Mouse (Mus musculus) gastrocnemius, adult 18-20 months (tissue): Measurements from ENCODE around the gene Dhodh. TPM values are rescaled to one million over a fixed set of nuclear protein-coding genes. Genes with fewer than 3 reads are reported as not detected.

Experiments
- DNase-seq: peaks from one replicate; pipeline ENCODE4 v3.0.0; 2021; ENCODE audit warnings: low spot score
- long read RNA-seq, 2 experiments: library from polyadenylated mRNA; stranded (forward); transcript quantifications; one replicate each; pipeline ENCODE4 v2.0.0; 2021
- total RNA-seq, 2 experiments: library from RNA; stranded (reverse); gene quantifications; 2 replicates each; pipeline ENCODE4 v1.2.3; 2021

The Dhodh gene
- total RNA-seq: 10 to 100 TPM; 10.6 to 15.6 TPM
- long read RNA-seq, experiment 1, transcript Dhodh-201 (9 exons, 2,039 nt): major isoform, 16 of 19 reads
- long read RNA-seq, experiment 1, partial matches to known transcripts: 0 of 19 reads
- long read RNA-seq, experiment 1, other reads (novel, unspliced or antisense): 3 of 19 reads
- long read RNA-seq, experiment 2, transcript Dhodh-201 (9 exons, 2,039 nt): major isoform, 17 of 26 reads
- long read RNA-seq, experiment 2, partial matches to known transcripts: 0 of 26 reads
- long read RNA-seq, experiment 2, other reads (novel, unspliced or antisense): 9 of 26 reads

DNA sequence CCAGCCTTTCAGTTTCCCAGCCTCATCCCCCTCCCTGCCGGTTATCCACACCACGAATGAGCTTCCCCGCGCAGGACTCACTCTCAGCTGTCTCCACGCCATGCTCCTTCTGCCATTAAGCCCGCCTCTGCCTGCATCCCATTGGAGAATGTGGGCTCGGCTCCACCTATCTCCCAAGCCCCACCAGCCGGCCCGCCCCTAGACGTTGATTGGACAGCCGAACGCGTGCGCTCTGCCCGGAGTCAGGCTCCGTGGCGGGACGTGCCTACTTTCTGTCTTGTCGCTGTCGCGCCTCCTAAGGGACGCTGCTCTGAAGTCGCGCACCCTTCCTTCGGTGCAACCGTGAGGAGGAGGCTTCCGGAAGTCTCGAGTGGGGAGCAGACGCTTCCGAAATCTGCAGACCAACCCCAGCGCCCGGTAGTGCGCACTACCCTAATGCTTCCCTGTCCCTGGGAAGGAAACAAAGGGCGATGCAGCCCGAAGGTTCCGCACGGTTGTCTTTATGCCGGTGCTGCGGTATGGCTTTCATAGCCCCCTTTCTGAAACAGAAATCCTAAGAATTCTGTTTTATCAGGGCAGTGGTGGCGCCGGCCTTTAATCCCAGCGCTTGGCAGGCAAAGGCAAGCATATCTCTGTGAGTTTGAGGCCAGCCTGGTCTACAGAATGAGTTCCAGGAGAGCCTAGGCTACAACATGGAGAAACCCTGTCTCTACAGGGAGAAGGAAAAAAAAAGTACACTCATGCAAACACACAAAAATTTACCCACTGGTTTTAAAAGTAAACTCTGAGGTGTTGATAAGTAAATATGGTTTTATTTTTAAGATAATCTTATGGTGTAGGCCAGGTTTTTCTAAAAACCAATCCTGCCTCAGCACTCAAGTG lies at the start of gene Dhodh:
Gene Dhodh (minus strand): TSS at position 403 of the 882 bp plus-strand sequence.
- DNase-seq: peak; percentile 96

DNA sequence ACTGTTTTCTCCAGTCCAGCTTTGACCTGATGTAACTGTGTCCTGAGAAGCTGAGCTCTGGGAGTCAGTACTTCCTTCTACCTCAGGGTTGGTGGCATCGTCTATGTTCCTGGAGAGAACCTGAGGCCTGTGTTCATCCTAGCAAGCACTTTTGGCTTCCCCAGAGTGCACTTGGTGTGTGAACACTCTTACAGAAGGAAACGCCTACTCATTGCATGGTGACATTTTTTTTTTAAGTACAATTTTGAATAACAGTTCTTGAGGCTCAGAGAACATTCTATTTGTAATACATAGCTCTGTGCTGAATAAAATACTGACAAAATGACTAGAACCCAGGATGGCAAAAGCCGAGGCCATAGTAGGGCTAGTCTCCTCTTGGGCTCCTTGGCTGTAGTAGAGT lies 48.4 kb upstream of the Dhodh start:
- no peak for DNase-seq

DNA sequence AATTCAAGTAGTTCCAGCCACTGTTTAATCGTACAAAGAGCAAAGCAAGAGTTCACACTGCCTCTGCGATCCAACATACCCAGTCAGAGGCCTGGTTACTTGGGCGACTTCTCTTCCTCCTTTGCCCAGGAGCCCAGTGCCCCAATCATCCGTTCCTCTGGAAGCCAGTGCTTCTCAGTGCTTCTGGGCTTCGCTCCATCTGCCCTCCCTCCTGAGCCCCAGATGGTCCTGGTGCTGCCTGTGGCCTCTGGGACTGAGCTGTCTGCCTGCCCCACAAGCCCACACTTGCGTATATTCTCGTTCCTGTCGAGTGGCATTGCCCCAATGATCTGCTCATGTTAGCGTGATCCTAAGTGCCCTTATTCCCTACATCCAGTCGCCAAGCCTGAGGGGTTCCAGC lies 42.3 kb upstream of the Dhodh start:
- no peak for DNase-seq

DNA sequence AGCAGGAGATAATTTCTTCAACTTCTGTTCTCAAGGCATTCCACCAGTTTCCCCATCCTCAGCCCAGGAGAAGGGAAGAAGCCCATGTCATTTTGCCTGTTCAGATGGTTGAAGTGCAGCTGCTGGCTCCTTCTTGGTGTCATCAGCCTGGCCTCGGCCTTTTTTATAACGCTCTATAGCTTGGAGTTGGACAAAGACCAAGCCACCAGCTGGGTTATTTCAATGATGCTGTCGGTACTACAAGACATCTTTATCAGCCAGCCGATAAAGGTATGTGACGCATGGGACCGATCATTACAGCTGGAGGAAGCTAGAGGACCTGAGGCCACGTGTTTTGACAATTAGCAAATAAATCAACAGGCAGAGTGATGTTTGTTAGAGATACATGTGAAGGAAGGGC lies 40.0 kb upstream of the Dhodh start:
- DNase-seq: no peak

DNA sequence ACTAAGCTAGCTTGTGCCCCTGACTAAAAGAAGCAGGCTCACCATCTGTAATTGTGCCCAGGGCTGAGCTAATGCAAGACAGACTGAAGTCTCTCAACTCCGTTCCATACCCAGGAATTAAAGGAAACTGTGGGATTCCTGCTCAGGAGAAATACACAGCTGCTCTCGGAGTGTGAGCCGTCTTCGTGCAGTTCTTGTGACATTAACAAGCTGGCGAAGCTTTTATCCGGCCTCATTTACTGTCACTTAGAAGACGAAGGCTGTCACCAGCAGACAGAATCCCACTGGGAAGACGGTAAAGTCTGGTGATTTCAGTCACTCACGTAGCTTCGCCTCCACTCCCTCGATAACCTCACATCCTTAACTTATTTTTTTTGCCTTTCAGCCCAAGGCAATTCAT lies 38.9 kb upstream of the Dhodh start:
- DNase-seq: no peak

DNA sequence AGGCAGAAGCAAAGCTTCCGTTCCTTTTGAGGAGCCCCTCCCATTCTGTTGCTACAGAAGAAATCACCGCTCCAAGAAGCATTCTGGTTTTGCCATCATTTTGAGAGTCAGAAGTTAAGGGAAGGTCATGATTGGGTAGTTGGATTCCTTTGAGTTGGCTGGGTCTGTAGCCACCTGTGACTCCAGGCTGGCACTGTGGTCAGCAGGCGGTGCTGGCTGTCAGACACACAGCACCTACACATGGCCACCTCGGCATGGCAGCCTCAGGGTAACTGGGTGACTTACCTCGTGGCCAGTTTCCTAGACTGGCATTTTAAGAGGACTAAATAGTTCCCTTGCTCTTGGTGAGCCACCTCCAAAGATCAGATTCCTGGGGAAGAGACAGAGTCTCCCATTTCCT lies 32.8 kb upstream of the Dhodh start:
- no peak for DNase-seq

DNA sequence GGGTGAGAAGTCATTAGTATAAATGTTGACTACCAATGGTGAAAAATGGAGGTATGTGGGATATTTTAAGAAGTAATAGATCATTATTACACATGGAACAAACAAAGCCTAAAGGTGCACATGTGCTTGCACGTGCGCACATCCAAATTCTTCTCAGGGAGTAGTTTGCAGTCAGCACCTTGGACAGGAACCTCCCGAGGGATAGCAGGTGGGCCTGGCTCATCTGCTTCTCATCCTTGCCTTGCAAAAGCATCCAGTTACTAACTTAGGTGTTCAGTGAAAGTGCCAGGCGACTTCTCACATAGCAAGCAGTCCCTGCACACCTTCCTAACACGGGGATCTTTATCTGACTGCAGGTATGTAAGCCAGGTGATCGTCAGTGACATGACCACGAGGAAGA lies 31.9 kb upstream of the Dhodh start:
- DNase-seq: no peak

DNA sequence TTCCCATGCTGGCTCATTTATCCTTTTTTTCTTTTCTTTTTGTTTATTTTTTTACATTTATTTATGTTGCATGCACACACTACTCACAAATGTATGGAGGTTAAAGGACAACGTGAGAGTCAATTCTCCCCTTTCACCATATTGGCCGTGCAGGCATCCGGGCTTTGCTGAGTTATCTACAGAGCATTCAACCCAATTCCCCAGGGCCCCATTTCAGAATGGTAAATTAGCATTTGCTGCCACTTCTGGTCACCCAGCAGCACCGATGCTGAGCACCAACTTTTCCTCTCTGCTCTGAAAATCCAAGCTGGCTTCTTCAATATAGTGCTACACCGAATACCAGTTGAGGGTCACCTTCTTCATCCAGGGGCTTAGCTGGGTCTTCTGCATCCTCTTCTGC lies 30.4 kb upstream of the Dhodh start:
- no peak for DNase-seq

DNA sequence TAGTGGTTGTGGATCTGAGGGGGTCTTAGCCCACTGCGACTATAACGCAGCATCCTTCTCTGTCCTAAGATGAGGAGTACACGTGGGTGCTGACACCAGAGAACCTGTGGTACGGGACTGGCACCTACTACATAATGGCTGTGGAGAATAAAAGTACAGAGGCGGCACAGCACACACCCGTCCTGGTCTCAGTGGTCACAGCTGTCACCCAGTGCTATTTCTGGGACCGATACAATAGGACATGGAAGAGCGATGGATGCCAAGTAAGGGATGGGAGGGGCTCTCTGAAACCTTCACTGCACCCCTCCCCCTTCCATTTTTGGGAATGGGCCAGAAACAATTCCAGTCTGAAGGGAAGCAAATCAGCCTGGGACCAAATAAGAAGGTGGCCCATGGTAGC lies 26.7 kb upstream of the Dhodh start:
- DNase-seq: no peak

DNA sequence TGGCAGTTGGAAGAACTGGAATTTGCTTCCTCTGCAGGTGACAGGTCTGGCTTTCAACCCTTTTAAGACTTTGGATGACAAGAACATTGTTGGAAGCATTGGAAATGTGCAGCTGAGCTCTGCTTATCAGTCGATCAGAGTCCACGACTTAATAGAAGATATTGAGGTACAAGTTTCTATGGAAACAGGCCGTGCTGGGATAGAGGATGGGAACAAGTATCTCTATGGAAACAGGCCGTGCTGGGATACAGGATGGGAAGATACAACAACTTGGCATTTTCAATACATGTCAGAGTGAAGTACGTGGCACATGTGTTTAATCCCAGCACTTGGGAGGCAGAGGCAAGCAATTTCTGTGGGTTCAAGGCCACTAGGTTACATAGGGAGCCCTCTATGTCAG lies 24.0 kb upstream of the Dhodh start:
- DNase-seq: no peak

DNA sequence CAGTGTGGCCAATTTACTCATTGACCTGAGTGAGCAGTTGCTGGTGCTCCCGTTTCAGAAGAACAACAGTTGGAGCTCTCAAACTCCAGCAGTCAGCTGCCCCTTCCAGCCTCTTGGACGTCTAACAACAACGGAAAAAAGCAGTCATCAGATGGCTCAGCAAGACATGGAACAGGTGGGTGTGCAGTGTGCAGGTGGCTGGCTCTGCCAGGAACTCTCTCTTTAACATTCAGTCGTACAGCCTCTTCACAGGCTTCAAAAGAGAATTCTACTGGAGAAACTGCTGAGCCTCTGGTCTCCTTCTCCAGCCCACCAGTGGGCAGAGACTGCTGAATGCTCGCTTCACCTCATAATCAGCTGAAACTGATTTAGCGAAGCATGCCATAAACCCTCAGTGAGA lies 20.2 kb upstream of the Dhodh start:
- DNase-seq: no peak

DNA sequence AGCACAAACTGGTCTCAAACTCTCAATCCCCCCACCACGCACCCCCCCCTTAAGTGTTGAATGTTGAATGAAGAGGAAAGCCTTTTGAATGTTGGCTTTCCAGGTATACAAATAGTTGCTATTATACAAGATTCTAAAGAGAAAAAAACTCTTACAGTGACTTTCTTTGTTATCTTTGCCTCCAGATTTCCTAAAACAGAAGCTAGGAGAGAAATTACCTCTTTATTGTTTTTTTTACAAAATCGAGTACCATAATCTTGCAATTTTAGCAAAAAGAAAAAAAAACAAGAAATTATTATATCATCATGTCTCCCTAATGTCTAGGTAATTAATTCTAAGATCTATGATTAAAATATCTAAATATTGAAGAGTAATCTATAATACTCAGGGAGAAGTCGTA lies 7.1 kb upstream of the Dhodh start:
- no peak for DNase-seq

DNA sequence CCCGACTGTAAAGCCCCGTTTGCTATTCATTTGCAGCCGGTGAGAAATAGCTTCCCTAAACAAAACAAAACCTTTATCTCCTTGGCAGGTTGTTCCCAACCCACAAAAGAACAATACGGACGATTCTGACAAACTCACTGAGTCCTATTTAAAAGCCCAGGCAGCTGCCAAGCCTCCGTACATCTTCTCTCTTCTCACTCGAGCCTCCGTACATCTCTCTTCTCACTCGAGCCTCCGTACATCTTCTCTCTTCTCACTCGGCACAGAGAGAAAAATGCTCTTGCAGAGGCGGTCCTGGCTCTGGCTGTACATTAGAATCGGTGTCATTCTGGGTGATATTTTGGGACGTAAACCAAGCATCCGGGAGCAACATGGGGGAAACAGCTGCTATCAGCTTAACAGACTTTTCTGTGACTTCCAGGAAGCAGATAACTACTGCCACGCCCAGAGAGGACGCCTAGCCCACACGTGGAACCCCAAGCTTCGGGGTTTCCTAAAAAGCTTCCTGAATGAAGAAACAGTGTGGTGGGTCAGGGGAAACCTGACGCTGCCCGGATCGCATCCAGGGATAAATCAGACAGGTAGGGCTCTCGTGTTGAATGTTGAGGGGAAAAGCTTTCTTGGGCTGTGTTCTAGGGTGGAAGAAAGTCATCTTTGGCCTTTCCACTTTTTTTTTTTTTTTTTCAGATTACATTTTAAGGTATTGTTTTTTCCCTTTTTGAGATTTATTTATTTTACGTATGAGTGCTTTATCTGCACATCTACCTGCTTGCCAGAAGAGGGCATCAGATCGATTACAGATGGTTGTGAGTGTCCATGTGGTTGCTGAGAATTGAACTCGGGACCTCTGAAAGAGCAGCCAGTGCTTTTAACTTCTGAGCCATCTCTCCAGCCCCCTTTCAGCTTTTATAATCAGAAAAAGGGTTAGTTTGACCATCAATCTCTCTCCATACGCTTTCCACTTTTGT lies 6.1 kb upstream of the Dhodh start, which contains the start of gene Pkd1l3:
Gene Pkd1l3 (plus strand): TSS at position 275 of the 968 bp plus-strand sequence.
- DNase-seq: no peak

DNA sequence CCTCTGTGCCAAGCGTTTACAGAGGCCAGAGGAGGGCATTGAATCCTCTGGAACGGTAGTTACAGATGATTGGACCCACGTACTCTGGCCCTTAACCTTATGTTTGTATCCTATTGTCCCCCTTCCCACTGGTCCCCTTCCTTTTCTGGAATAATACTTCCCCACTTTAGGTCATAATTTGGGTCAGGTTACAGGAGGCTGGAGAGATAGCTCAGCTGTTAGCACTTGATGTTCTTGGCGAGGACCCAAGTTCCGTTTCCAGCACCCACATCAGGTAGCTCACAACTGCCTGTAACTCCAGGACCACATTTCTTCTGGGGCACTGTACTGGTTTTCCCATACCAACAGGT lies 655 bp upstream of the Dhodh start:
- peak; percentile 71 for DNase-seq

DNA sequence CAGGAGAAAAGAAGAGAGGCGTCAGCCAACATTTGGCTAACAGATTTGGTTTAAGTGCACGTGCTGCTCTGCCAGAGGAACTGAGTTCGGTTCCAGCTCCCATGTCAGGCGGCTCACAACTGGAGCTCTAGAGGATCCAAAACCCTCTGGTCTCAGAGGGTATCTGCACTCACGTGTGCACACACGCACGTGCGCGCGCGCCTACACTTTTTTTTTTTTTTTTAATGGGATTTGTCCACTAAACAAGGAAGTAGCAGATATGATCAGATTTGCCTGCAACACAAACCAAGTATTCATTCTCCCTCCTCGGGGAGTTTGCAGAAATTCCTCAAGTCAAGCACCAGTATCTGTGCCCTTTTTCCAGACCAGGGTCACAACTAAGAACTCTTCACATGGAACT lies 823 bp downstream of the Dhodh start:
- no peak for DNase-seq

DNA sequence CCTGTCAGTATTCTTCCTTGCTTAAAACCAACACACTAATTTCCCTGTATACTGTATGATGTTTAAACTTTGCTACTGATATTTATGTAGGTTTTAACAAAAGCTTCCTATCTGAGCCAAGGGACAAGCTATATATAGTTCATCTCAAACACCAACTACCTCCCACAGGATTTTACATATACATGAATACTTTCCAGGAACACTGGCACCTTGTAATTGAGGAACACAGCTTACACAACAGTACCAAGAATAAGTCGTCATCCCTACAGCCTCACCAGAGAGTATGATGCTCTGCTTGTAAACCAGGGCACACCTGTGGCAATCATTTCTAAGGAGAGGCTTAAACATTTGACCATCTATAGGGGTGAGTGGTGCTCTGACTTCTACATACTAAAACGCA lies 1.7 kb downstream of the Dhodh start:
- DNase-seq: no peak

DNA sequence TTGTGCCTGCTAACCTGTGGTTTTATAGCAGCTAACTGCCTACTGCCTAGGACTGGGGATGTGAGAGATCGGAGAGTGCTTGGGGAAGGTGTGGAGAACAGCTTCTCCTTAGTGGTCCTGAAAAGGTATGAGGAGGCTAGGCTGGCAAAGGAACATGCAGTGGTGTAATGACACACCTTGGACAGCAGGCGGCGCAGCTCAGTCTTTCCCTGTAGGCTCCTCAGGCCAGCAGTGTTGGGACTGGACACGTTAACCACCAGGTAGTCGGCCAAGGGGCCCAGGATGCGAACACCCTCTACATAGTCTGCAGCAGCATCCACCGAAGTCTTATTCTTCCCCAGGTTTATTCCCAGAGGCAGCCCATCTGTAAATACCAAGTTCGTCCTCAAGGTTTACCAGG lies 12.6 kb downstream of the Dhodh start:
- peak; percentile 39 for DNase-seq

DNA sequence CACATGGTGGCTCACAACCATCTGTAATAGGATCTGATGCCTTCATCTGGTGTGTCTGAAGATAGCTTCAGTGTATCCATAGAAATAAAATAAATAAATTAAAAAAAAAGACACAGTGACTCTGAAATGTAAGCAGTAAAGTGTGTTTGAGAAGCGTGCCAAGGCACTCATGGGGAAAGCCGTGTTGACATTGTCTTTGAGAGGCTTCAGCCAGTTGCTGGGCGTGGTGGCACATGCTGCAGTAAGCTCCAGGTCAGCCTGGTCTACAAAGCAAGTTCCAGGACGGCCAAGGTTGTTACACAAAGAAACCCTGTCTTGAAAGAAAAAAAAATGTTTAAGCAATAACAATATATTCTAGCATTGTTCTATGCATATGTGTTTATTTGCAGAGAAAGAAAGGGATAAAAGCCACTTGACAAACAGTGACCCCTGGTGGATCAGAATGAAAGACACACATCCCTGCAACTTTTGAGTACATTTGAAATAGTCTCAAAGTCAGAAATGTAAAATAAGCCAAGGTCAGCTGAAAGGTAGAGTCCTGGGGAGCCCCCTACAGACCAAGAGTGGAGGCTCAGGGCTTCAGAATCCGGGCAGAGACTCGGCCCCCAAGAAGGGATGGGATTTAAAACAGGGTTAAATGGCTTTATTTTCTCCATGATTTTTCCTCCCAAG lies 15.2 kb downstream of the Dhodh start:
- DNase-seq: no peak

DNA sequence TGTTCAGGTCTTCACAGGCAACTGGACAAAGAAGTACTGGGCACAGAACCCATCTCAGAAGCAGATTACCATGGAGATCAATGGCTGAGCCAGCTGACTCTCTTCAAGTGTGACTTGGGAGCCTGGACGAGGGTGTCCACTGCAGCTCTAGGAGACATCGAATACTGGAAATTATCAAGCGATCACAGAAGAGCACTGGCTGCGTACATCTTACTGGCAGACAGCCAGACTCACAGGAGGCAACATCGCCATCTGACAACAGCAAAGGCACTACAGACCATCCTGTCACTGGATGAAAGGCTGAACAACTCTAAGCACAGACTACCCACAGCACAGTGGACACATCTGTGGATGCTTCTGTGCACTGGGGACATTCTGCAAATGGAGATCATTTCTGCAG lies 16.3 kb downstream of the Dhodh start:
- DNase-seq: no peak

DNA sequence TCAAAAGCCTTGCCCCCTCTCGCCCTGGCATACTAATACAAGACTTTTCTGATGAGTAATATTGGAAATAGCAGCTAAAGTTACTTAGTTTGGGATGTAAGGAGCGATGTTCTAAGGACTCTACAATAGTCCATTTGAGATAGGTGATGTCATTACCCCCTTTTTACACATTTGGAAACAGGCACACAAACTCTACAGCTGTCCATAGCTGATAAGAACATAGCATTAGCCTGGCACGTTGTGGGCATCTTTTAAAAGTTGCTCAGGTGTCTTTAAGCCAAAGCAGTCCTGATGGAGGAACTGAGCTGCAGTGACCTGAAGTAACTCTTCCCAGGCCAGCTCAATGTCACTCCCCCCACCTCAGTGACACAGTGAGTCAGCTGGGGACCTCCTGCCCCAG lies 17.1 kb downstream of the Dhodh start:
- DNase-seq: no peak

DNA sequence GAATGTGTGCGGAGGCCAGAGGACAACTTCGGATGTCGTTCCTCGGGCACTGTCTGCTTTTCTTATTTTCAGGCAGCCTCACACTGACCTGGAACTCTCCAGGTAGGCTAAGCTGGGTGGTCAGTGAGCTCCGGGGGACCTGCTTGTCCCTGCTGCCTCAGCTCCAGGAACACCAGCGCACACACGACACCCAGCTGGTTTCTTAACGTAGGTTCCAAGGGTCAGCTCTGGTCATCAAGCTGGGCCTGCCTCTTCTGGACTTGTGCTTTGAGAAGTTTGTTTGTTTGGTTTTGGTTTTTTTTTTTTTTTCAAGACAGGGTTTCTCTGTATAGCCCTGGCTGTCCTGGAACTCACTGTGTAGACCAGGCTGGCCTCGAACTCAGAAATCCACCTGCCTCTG lies 17.6 kb downstream of the Dhodh start:
- DNase-seq: no peak
